Mouse (Mus musculus) lung, postnatal 0 days (tissue): ENCODE data around the gene Tspan18.

Experiments
- CTCF ChIP-seq: IDR thresholded peaks from 2 replicates; pipeline ENCODE4 v1.5.1; 2016; ENCODE audit warnings: antibody characterized with exemption, mild to moderate bottlenecking
- EP300 ChIP-seq: IDR thresholded peaks from 2 replicates; pipeline ENCODE4 v1.6.1; 2016; ENCODE audit warnings: antibody characterized with exemption, mild to moderate bottlenecking, control low read depth

DNA sequence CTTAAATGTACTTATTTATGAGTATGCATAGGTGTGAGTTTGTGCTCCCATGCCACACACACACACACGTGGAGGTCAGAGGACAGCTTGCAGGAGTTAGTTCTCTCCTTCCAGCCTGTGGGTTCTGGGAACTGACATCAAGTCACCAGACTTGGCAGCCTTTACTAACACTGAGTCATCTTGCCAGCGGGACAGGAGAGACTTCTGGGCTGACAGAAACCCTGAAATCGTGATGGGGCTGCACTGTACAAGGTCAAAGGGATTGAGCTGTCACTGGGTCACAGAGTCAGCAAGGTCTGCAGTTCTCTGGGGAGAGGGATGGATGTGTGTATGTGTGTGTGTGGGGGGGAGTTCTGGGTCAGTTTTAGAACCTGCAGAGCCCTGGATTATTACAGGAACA, 36.6 kb downstream of the Tspan18 start:
- no peak for TF ChIP-seq EP300
- TF ChIP-seq CTCF: no peak
